Mouse (Mus musculus): ENCODE measurements around the gene Opcml. TPM values are rescaled to one million over a fixed set of nuclear protein-coding genes. Genes with fewer than 3 reads are reported as not detected.

The Opcml gene
- polyA plus RNA-seq, 1 experiment from 2014 or later: 7.6 TPM

- Histone ChIP-seq H3K9ac (replicated peaks; ENCODE audit: low read depth, low read length) (no peak overlapping the region), H3K27me3 (ENCODE audit: control insufficient read depth, insufficient read depth, low read length) (no peaks in the 10 kb centered on the region), H3K27ac (ENCODE audit: low read length) (no peak overlapping the region), H3K4me2 (replicated peaks; ENCODE audit: low read depth, low read length) (no peak overlapping the region), H3K9me3 (ENCODE audit: control insufficient read depth, low read depth, low read length) (no peaks in the 10 kb centered on the region), H3K4me1 (ENCODE audit: control insufficient read depth, insufficient read depth, low read length) (no peaks in the 10 kb centered on the region), H3K4me3 (ENCODE audit: low read depth, low read length) (no peak overlapping the region), H3K36me3 (ENCODE audit: control insufficient read depth, insufficient read depth, low read length) (no peaks in the 10 kb centered on the region)
- no peak for ATAC-seq (ENCODE audit: insufficient number of reproducible peaks, insufficient read depth, low FRiP score, low read depth)
- WGBS: 77% methylated on average over 2 of the region's 2 CpGs
Measured at GRCm38 (mm10) chr9:28287485-28287884, 496.9 kb downstream of the Opcml start.

- WGBS: 67% methylated on average over 1 of the region's 1 CpGs
- Histone ChIP-seq H3K9me3 (ENCODE audit: control insufficient read depth, low read depth, low read length) (peaks cover 5% of the 10 kb centered on the region; the same call in 1 of the 2 replicates), H3K36me3 (ENCODE audit: control insufficient read depth, insufficient read depth, low read length) (no peaks in the 10 kb centered on the region), H3K4me1 (ENCODE audit: control insufficient read depth, insufficient read depth, low read length) (no peaks in the 10 kb centered on the region), H3K9ac (replicated peaks; ENCODE audit: low read depth, low read length) (no peak overlapping the region), H3K27me3 (ENCODE audit: control insufficient read depth, insufficient read depth, low read length) (no peaks in the 10 kb centered on the region), H3K27ac (ENCODE audit: low read length) (no peak overlapping the region), H3K4me2 (replicated peaks; ENCODE audit: low read depth, low read length) (no peak overlapping the region), H3K4me3 (ENCODE audit: low read depth, low read length) (no peak overlapping the region)
- ATAC-seq (ENCODE audit: insufficient number of reproducible peaks, insufficient read depth, low FRiP score, low read depth): no peak; the same call in 1 of the 2 replicates
Measured at GRCm38 (mm10) chr9:28289696-28290330, 499.2 kb downstream of the Opcml start.

- Histone ChIP-seq H3K27ac (ENCODE audit: low read length) (no peak overlapping the region), H3K4me2 (replicated peaks; ENCODE audit: low read depth, low read length) (no peak overlapping the region), H3K4me3 (ENCODE audit: low read depth, low read length) (no peak overlapping the region), H3K27me3 (ENCODE audit: control insufficient read depth, insufficient read depth, low read length) (no peaks in the 10 kb centered on the region), H3K9me3 (ENCODE audit: control insufficient read depth, low read depth, low read length) (no peaks in the 10 kb centered on the region; the same call in 1 of the 2 replicates), H3K4me1 (ENCODE audit: control insufficient read depth, insufficient read depth, low read length) (no peaks in the 10 kb centered on the region), H3K9ac (replicated peaks; ENCODE audit: low read depth, low read length) (no peak overlapping the region), H3K36me3 (ENCODE audit: control insufficient read depth, insufficient read depth, low read length) (no peaks in the 10 kb centered on the region)
- no peak for ATAC-seq (ENCODE audit: insufficient number of reproducible peaks, insufficient read depth, low FRiP score, low read depth)
- WGBS: 83% methylated on average over 8 of the region's 8 CpGs
Measured at GRCm38 (mm10) chr9:28303659-28304058, 513.1 kb downstream of the Opcml start.

GRCm38 (mm10) chr9:28306364-28307121 lies 516.0 kb downstream of the Opcml start:
- 65% methylated on average over 11 of the region's 11 CpGs for WGBS
- ATAC-seq (ENCODE audit: insufficient number of reproducible peaks, insufficient read depth, low FRiP score, low read depth): no peak
- Histone ChIP-seq H3K27me3 (ENCODE audit: control insufficient read depth, insufficient read depth, low read length) (no peaks in the 10 kb centered on the region), H3K9ac (replicated peaks; ENCODE audit: low read depth, low read length) (no peak overlapping the region), H3K4me1 (ENCODE audit: control insufficient read depth, insufficient read depth, low read length) (no peaks in the 10 kb centered on the region), H3K36me3 (ENCODE audit: control insufficient read depth, insufficient read depth, low read length) (no peaks in the 10 kb centered on the region), H3K9me3 (ENCODE audit: control insufficient read depth, low read depth, low read length) (no peaks in the 10 kb centered on the region), H3K4me2 (replicated peaks; ENCODE audit: low read depth, low read length) (no peak overlapping the region), H3K27ac (ENCODE audit: low read length) (no peak overlapping the region), H3K4me3 (ENCODE audit: low read depth, low read length) (no peak overlapping the region)

GRCm38 (mm10) chr9:28307122-28307430 lies 516.5 kb downstream of the Opcml start:
- no peak overlapping the region for H3K4me2 ChIP-seq (replicated peaks; ENCODE audit: low read depth, low read length)
- no peak overlapping the region for H3K9ac ChIP-seq (replicated peaks; ENCODE audit: low read depth, low read length)
- H3K9me3 ChIP-seq (ENCODE audit: control insufficient read depth, low read depth, low read length): no peaks in the 10 kb centered on the region
- ATAC-seq (ENCODE audit: insufficient number of reproducible peaks, insufficient read depth, low FRiP score, low read depth): no peak
- no peaks in the 10 kb centered on the region for H3K27me3 ChIP-seq (ENCODE audit: control insufficient read depth, insufficient read depth, low read length)
- no peaks in the 10 kb centered on the region for H3K36me3 ChIP-seq (ENCODE audit: control insufficient read depth, insufficient read depth, low read length)
- H3K27ac ChIP-seq (ENCODE audit: low read length): no peak overlapping the region
- no peaks in the 10 kb centered on the region for H3K4me1 ChIP-seq (ENCODE audit: control insufficient read depth, insufficient read depth, low read length)
- H3K4me3 ChIP-seq (ENCODE audit: low read depth, low read length): no peak overlapping the region

GRCm38 (mm10) chr9:28307481-28308050 lies 517.0 kb downstream of the Opcml start:
- Histone ChIP-seq H3K36me3 (ENCODE audit: control insufficient read depth, insufficient read depth, low read length) (no peaks in the 10 kb centered on the region), H3K9me3 (ENCODE audit: control insufficient read depth, low read depth, low read length) (no peaks in the 10 kb centered on the region), H3K9ac (replicated peaks; ENCODE audit: low read depth, low read length) (no peak overlapping the region), H3K27me3 (ENCODE audit: control insufficient read depth, insufficient read depth, low read length) (no peaks in the 10 kb centered on the region), H3K4me1 (ENCODE audit: control insufficient read depth, insufficient read depth, low read length) (no peaks in the 10 kb centered on the region), H3K4me3 (ENCODE audit: low read depth, low read length) (no peak overlapping the region), H3K4me2 (replicated peaks; ENCODE audit: low read depth, low read length) (no peak overlapping the region), H3K27ac (ENCODE audit: low read length) (no peak overlapping the region)
- ATAC-seq (ENCODE audit: insufficient number of reproducible peaks, insufficient read depth, low FRiP score, low read depth): no peak
- 77% methylated on average over 6 of the region's 6 CpGs for WGBS

GRCm38 (mm10) chr9:28317881-28318280 lies 527.3 kb downstream of the Opcml start:
- Histone ChIP-seq H3K9ac (replicated peaks; ENCODE audit: low read depth, low read length) (no peak overlapping the region), H3K4me3 (ENCODE audit: low read depth, low read length) (no peak overlapping the region)
- no peak for ATAC-seq (ENCODE audit: insufficient number of reproducible peaks, insufficient read depth, low FRiP score, low read depth)

GRCm38 (mm10) chr9:28319021-28319755 lies 528.6 kb downstream of the Opcml start:
- Histone ChIP-seq H3K27me3 (ENCODE audit: control insufficient read depth, insufficient read depth, low read length) (no peaks in the 10 kb centered on the region), H3K4me1 (ENCODE audit: control insufficient read depth, insufficient read depth, low read length) (no peaks in the 10 kb centered on the region), H3K9ac (replicated peaks; ENCODE audit: low read depth, low read length) (no peak overlapping the region), H3K4me2 (replicated peaks; ENCODE audit: low read depth, low read length) (no peak overlapping the region), H3K36me3 (ENCODE audit: control insufficient read depth, insufficient read depth, low read length) (no peaks in the 10 kb centered on the region), H3K27ac (ENCODE audit: low read length) (no peak overlapping the region), H3K4me3 (ENCODE audit: low read depth, low read length) (no peak overlapping the region), H3K9me3 (ENCODE audit: control insufficient read depth, low read depth, low read length) (no peaks in the 10 kb centered on the region)
- 73% methylated on average over 4 of the region's 4 CpGs for WGBS
- ATAC-seq (ENCODE audit: insufficient number of reproducible peaks, insufficient read depth, low FRiP score, low read depth): no peak

More at GRCm38 (mm10) chr9:28317881-28318280, 527.3 kb downstream of the Opcml start:
- no peak overlapping the region for H3K4me2 ChIP-seq (replicated peaks; ENCODE audit: low read depth, low read length)
- no peaks in the 10 kb centered on the region for H3K36me3 ChIP-seq (ENCODE audit: control insufficient read depth, insufficient read depth, low read length)
- H3K27me3 ChIP-seq (ENCODE audit: control insufficient read depth, insufficient read depth, low read length): no peaks in the 10 kb centered on the region
- no peaks in the 10 kb centered on the region for H3K9me3 ChIP-seq (ENCODE audit: control insufficient read depth, low read depth, low read length)
- H3K4me1 ChIP-seq (ENCODE audit: control insufficient read depth, insufficient read depth, low read length): no peaks in the 10 kb centered on the region
- no peak overlapping the region for H3K27ac ChIP-seq (ENCODE audit: low read length)

Data from stomach, embryonic 14.5 days (tissue).